In genomic region chr1:152217404-152217803, GRCm38 (mm10) we compare ENCODE assay signal across 15 mouse cellular contexts.
A peak's percentile ranks its signal among the peaks of the same experiment; 100 is the strongest.
DNase-seq lines count a peak whose midpoint lies in the region; ATAC-seq and TF ChIP-seq lines count a peak whose summit lies in the region.
"Had no signal": no experiment of that assay in that cellular context is flagged by ENCODE, and none has a peak within 500 bp of the region (broad histone marks: within the 10 kb centered on the region; RNA-seq: fewer than 3 reads in every experiment).

No protein-coding gene starts in this region.

- TF ChIP-seq POLR2A in limb, embryonic 14.5 days (IDR thresholded peaks at IDR 0.05; ENCODE audit: borderline replicate concordance, extremely low read depth, insufficient read depth, insufficient read length) = no peak
- no peak for TF ChIP-seq POLR2A in brain, embryonic 14.5 days (IDR thresholded peaks at IDR 0.05; ENCODE audit: borderline replicate concordance, extremely low read depth, insufficient read depth, insufficient read length, poor library complexity, severe bottlenecking)

- TF ChIP-seq CTCF in brain, embryonic 14.5 days (IDR thresholded peaks at IDR 0.05; ENCODE audit: borderline replicate concordance, extremely low read depth, insufficient read depth, insufficient read length) = no peak

- no peak overlapping the region for H3K9ac ChIP-seq in limb, embryonic 14.5 days (ENCODE audit: low read depth, low read length, severe bottlenecking)
- H3K9ac ChIP-seq in hindbrain, embryonic 14.5 days = no peak overlapping the region
- H3K9ac ChIP-seq: intestine, embryonic 15.5 days; liver, embryonic 12.5 days had no signal

- H3K4me3 ChIP-seq in limb, embryonic 14.5 days (replicated peaks; ENCODE audit: low read length) = no peak overlapping the region
- no peak overlapping the region for H3K4me3 ChIP-seq in limb, embryonic 10.5 days
- H3K4me3 ChIP-seq in hindbrain, embryonic 14.5 days (replicated peaks; ENCODE audit: low read length) = no peak overlapping the region
- H3K4me3 ChIP-seq: intestine, embryonic 15.5 days; liver, embryonic 12.5 days had no signal

- no peaks in the 10 kb centered on the region for H3K9me3 ChIP-seq in limb, embryonic 14.5 days (ENCODE audit: control insufficient read depth, low read length)
- no peaks in the 10 kb centered on the region for H3K9me3 ChIP-seq in limb, embryonic 10.5 days (replicated peaks)
- no peaks in the 10 kb centered on the region for H3K9me3 ChIP-seq in hindbrain, embryonic 14.5 days (ENCODE audit: control insufficient read depth, low read length)
- H3K9me3 ChIP-seq: intestine, embryonic 15.5 days; liver, embryonic 12.5 days had no signal

- peak; percentile 39; the same call in 1 of the 2 replicates for ATAC-seq in frontal cortex, adult (ENCODE audit: low TSS enrichment)
- ATAC-seq in limb, embryonic 14.5 days (ENCODE audit: low FRiP score, low read depth) = 0 out of 2 replicates have a peak, but pooled peaks have one; percentile 44
- no peak for ATAC-seq in hindbrain, embryonic 14.5 days (ENCODE audit: low FRiP score)
- ATAC-seq: intestine, embryonic 15.5 days; liver, embryonic 12.5 days; Patski had no signal

- H3K36me3 ChIP-seq in limb, embryonic 14.5 days (ENCODE audit: control insufficient read depth, insufficient read depth, low read length) = no peaks in the 10 kb centered on the region
- no peaks in the 10 kb centered on the region for H3K36me3 ChIP-seq in limb, embryonic 10.5 days
- no peaks in the 10 kb centered on the region for H3K36me3 ChIP-seq in hindbrain, embryonic 14.5 days (replicated peaks; ENCODE audit: control insufficient read depth, insufficient read depth)
- H3K36me3 ChIP-seq: intestine, embryonic 15.5 days; liver, embryonic 12.5 days had no signal

- WGBS in limb, embryonic 14.5 days = 48% methylated on average over 4 of the region's 4 CpGs
- WGBS in limb, embryonic 10.5 days = 88% methylated on average over 4 of the region's 4 CpGs
- 73% methylated on average over 4 of the region's 4 CpGs for WGBS in hindbrain, embryonic 14.5 days

- no peak for DNase-seq in frontal cortex, postnatal 10 days (ENCODE audit: low spot score in 2 of 2)
- DNase-seq in limb, embryonic 14.5 days (ENCODE audit: low spot score) = peak; percentile 63
- DNase-seq in limb, embryonic 10.5 days (ENCODE audit: low spot score) = no peak
- DNase-seq in brain, embryonic 14.5 days (ENCODE audit: low read depth) = peak; percentile 65
- peak; percentile 50 for DNase-seq in lung, postnatal 10 days
- DNase-seq in hindbrain, embryonic 14.5 days (ENCODE audit: low spot score) = no peak
- DNase-seq: cerebellum, adult 11-12 months; right cerebral cortex, adult 18-20 months; spleen, adult 18-20 months; thymus, postnatal 36 days had no signal

- H3K4me2 ChIP-seq in limb, embryonic 14.5 days (replicated peaks; ENCODE audit: low read depth, low read length, severe bottlenecking) = no peak overlapping the region
- H3K4me2 ChIP-seq in hindbrain, embryonic 14.5 days (replicated peaks) = no peak overlapping the region
- H3K4me2 ChIP-seq: intestine, embryonic 15.5 days; liver, embryonic 12.5 days had no signal

- no peaks in the 10 kb centered on the region for H3K27me3 ChIP-seq in limb, embryonic 14.5 days (ENCODE audit: control insufficient read depth, insufficient read depth, low read length)
- H3K27me3 ChIP-seq in limb, embryonic 10.5 days (ENCODE audit: low read depth, poor library complexity, severe bottlenecking) = no peaks in the 10 kb centered on the region
- H3K27me3 ChIP-seq in hindbrain, embryonic 14.5 days (ENCODE audit: control insufficient read depth, insufficient read depth, low read length) = no peaks in the 10 kb centered on the region
- H3K27me3 ChIP-seq: CH12.LX; intestine, embryonic 15.5 days; liver, embryonic 12.5 days; Patski had no signal

- H3K27ac ChIP-seq in limb, embryonic 14.5 days (replicated peaks; ENCODE audit: low read depth, low read length) = 0 out of 2 replicates have a peak overlapping the region, but pooled peaks have one; percentile 43
- H3K27ac ChIP-seq in limb, embryonic 10.5 days = no peak overlapping the region
- no peak overlapping the region for H3K27ac ChIP-seq in hindbrain, embryonic 14.5 days
- H3K27ac ChIP-seq: intestine, embryonic 15.5 days; liver, embryonic 12.5 days had no signal

- peaks cover 10% of the 10 kb centered on the region; the same call in 1 of the 2 replicates for H3K4me1 ChIP-seq in limb, embryonic 14.5 days (ENCODE audit: control insufficient read depth, insufficient read depth, low read length)
- no peaks in the 10 kb centered on the region for H3K4me1 ChIP-seq in limb, embryonic 10.5 days
- no peaks in the 10 kb centered on the region for H3K4me1 ChIP-seq in hindbrain, embryonic 14.5 days (replicated peaks; ENCODE audit: control insufficient read depth, insufficient read depth, low read length)
- H3K4me1 ChIP-seq: liver, embryonic 12.5 days had no signal

Comparison
In these comparisons a context has a peak if more than half of its experiments do, and no peak if none do; other contexts are left out.
1. DNase-seq: peak in limb, embryonic 14.5 days (single experiment), brain, embryonic 14.5 days (single experiment) and lung, postnatal 10 days (single experiment); none in frontal cortex, postnatal 10 days (0 of 2), limb, embryonic 10.5 days (single experiment) and hindbrain, embryonic 14.5 days (single experiment).